Mouse (Mus musculus) embryonic fibroblast, embryonic 13.5 days (primary cell): ENCODE results near the gene Gm10277.

Experiments
- CTCF ChIP-seq: IDR thresholded peaks from 2 replicates; pipeline ENCODE4 v1.5.1; 2011; ENCODE audit warnings: mild to moderate bottlenecking, control low read depth, low read length, moderate library complexity, borderline replicate concordance; ENCODE audit not compliant: insufficient read depth
- POLR2A ChIP-seq: IDR thresholded peaks from 2 replicates; pipeline ENCODE4 v1.6.1; 2011; ENCODE audit warnings: low read depth, mild to moderate bottlenecking, control low read depth, low read length, moderate library complexity

DNA sequence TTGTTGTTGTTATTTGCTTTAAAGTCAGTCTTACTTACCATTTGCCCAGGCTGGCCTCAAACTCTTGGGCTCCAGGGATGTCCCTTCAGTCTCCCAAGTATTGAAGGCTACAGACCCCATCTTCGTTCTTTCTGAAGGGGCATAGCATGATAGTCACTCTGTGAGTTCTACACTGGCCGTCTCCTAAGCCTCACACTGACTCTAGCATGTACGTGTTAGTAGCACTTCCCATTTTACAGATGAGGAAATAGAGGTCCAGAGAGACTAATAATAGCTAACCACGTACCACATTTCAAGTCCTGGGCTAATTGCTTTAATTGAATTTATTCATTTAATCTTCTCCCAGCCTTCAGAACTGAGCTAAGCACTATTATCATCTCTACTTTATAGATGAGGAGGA lies 27.5 kb downstream of the Gm10277 start:
- TF ChIP-seq CTCF (no peak), POLR2A (no peak)
